Mouse (Mus musculus): ENCODE measurements at regions not wholly inside any gene's neighbourhood (a gene's known extent, or its start where the extent isn't known, plus 50 kb on each side); places are given as distances from the start of the nearest gene placed in this dataset.

DNA sequence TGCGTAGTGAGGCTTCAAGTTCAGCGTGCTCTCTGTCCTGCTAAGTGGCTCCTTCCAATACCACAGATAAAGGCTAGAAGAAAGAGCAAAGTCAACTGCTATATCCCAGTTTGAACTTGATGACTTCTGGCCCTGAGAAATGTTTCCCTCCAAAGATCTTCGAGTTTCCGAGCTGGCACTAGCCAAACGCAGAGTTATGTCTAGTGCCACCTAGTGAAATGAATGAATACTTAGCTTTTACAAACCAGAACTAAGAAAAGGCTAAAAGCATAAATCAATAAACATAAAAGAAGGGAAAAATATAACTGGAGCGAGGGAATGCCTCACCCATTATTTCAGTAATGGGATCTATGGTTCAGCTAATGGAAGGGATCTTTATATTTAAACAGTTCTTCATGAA is 377.7 kb upstream of the Gm26657 start:
- 34% methylated on average over 6 of the region's 6 CpGs for WGBS
- Histone ChIP-seq H3K9ac (no peak overlapping the region), H3K36me3 (ENCODE audit: insufficient read depth) (no peaks in the 10 kb centered on the region), H3K27ac (ENCODE audit: low read depth) (no peak overlapping the region), H3K4me2 (no peak overlapping the region), H3K4me3 (ENCODE audit: low read depth, low read length) (no peak overlapping the region), H3K9me3 (ENCODE audit: low read depth, low read length) (no peaks in the 10 kb centered on the region), H3K27me3 (ENCODE audit: insufficient read depth, low read length) (no peaks in the 10 kb centered on the region), H3K4me1 (ENCODE audit: insufficient read depth) (no peaks in the 10 kb centered on the region)
- ATAC-seq (ENCODE audit: insufficient read depth): no peak
- TF ChIP-seq CTCF (IDR thresholded peaks at IDR 0.05; ENCODE audit: low read depth): peak; percentile 61
- peak; percentile 79 for DNase-seq

GRCm38 (mm10) chr4:56349216-56349615 is 390.7 kb upstream of the Gm26657 start:
- no peaks in the 10 kb centered on the region for H3K36me3 ChIP-seq (ENCODE audit: insufficient read depth)
- H3K27me3 ChIP-seq (ENCODE audit: insufficient read depth, low read length): no peaks in the 10 kb centered on the region
- TF ChIP-seq CTCF (IDR thresholded peaks at IDR 0.05; ENCODE audit: low read depth): no peak
- H3K27ac ChIP-seq (ENCODE audit: low read depth): no peak overlapping the region
- no peak overlapping the region for H3K4me3 ChIP-seq (ENCODE audit: low read depth, low read length)
- H3K9ac ChIP-seq: no peak overlapping the region
- H3K4me2 ChIP-seq: no peak overlapping the region
- H3K9me3 ChIP-seq (ENCODE audit: low read depth, low read length): no peaks in the 10 kb centered on the region
- no peaks in the 10 kb centered on the region for H3K4me1 ChIP-seq (ENCODE audit: insufficient read depth)
- DNase-seq (no peak), ATAC-seq (ENCODE audit: insufficient read depth) (no peak)
- 85% methylated on average over 5 of the region's 5 CpGs for WGBS

GRCm38 (mm10) chr4:56325156-56325555 is 414.7 kb upstream of the Gm26657 start:
- H3K4me2 ChIP-seq: no peak overlapping the region
- no peaks in the 10 kb centered on the region for H3K4me1 ChIP-seq (ENCODE audit: insufficient read depth)
- H3K27me3 ChIP-seq (ENCODE audit: insufficient read depth, low read length): no peaks in the 10 kb centered on the region
- H3K4me3 ChIP-seq (ENCODE audit: low read depth, low read length): no peak overlapping the region
- H3K9me3 ChIP-seq (ENCODE audit: low read depth, low read length): no peaks in the 10 kb centered on the region
- ATAC-seq (ENCODE audit: insufficient read depth) (no peak), DNase-seq (no peak)
- no peak for TF ChIP-seq CTCF (IDR thresholded peaks at IDR 0.05; ENCODE audit: low read depth)
- H3K27ac ChIP-seq (ENCODE audit: low read depth): no peak overlapping the region
- no peaks in the 10 kb centered on the region for H3K36me3 ChIP-seq (ENCODE audit: insufficient read depth)
- WGBS: 77% methylated on average over 5 of the region's 5 CpGs
- H3K9ac ChIP-seq: no peak overlapping the region

DNA sequence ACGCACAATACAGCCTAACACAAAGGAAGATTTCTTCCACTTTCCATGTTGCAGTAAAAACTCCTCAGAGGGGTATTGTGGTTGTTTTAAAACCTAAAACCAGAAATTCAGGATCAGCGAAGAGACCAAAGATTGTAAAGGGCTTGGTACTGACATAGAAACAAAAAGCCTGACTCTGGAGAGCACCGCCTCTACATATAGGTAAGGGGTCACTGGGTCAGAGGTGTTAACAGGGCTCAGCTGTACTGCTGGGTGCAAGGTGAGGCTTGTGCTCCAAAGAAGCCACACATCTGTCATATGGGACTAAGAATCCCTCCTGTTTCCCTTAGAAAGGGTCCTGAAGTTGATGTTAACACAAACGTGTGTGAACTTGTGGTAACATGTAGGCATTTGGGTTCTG is 420.7 kb upstream of the Gm26657 start:
- TF ChIP-seq CTCF (IDR thresholded peaks at IDR 0.05; ENCODE audit: low read depth): no peak
- no peak for DNase-seq
- Histone ChIP-seq H3K36me3 (ENCODE audit: insufficient read depth) (no peaks in the 10 kb centered on the region), H3K27me3 (ENCODE audit: insufficient read depth, low read length) (no peaks in the 10 kb centered on the region), H3K4me3 (ENCODE audit: low read depth, low read length) (no peak overlapping the region), H3K9me3 (ENCODE audit: low read depth, low read length) (no peaks in the 10 kb centered on the region), H3K27ac (ENCODE audit: low read depth) (no peak overlapping the region), H3K4me1 (ENCODE audit: insufficient read depth) (no peaks in the 10 kb centered on the region), H3K4me2 (no peak overlapping the region), H3K9ac (no peak overlapping the region)
- 74% methylated on average over 4 of the region's 4 CpGs for WGBS
- ATAC-seq (ENCODE audit: insufficient read depth): no peak

GRCm38 (mm10) chr4:56305664-56306330 is 434.1 kb upstream of the Gm26657 start:
- DNase-seq (peak; percentile 35), ATAC-seq (ENCODE audit: insufficient read depth) (peak; percentile 69; the same call in 1 of the 2 replicates)
- Histone ChIP-seq H3K4me3 (ENCODE audit: low read depth, low read length) (no peak overlapping the region), H3K4me1 (ENCODE audit: insufficient read depth) (peaks cover 4% of the 10 kb centered on the region; the same call in 1 of the 2 replicates), H3K9ac (no peak overlapping the region), H3K27me3 (ENCODE audit: insufficient read depth, low read length) (no peaks in the 10 kb centered on the region), H3K36me3 (ENCODE audit: insufficient read depth) (no peaks in the 10 kb centered on the region), H3K9me3 (ENCODE audit: low read depth, low read length) (no peaks in the 10 kb centered on the region), H3K27ac (ENCODE audit: low read depth) (no peak overlapping the region), H3K4me2 (no peak overlapping the region)
- 52% methylated on average over 6 of the region's 6 CpGs for WGBS
- TF ChIP-seq CTCF (IDR thresholded peaks at IDR 0.05; ENCODE audit: low read depth): no peak

DNA sequence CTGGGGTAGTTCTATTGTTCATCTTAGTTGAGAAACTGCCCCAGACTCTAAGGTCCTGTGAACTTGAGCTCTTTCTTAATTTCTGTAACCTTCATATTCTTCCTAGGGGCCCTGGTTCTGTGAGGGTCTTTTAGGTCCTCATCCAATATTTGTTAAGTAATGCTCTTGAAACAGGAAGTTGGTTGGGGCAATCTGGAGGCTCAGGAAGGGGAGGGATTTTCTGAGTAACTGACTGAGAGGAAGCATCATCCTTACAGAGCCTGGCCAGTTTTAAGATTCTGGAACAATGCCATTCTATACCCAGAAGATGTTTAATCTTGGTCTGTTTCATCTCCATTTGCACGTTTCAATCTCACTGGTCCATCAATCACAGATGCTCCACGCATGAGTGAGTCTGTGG is 435.6 kb upstream of the Gm26657 start:
- no peak for ATAC-seq (ENCODE audit: insufficient read depth)

DNA sequence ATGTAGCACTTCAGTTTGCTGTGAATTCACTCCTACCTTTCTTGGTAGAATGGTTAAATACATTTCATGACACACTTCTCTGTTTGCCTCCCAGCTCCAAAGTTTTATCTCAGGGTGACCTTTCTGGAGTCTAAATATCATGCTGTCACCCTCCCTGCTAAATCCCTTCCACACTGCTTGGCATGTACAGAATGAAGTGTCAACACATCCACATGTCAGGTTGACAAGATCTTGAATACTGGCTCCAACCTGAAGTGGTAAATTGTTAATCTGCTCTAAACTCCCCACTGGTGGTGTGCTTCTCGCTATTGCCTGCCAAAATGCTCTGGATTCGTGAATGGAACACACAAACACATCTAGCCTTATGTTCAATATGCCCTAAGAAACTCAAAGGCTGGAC is 451.9 kb upstream of the Gm26657 start:
- Histone ChIP-seq H3K27ac (ENCODE audit: low read depth) (no peak overlapping the region), H3K27me3 (ENCODE audit: insufficient read depth, low read length) (no peaks in the 10 kb centered on the region), H3K4me3 (ENCODE audit: low read depth, low read length) (no peak overlapping the region), H3K4me2 (no peak overlapping the region), H3K36me3 (ENCODE audit: insufficient read depth) (no peaks in the 10 kb centered on the region), H3K9ac (no peak overlapping the region), H3K4me1 (ENCODE audit: insufficient read depth) (0 out of 2 replicates have a peak, but pooled peaks cover 3% of the 10 kb centered on the region), H3K9me3 (ENCODE audit: low read depth, low read length) (no peaks in the 10 kb centered on the region)
- ATAC-seq (ENCODE audit: insufficient read depth) (no peak), DNase-seq (no peak)
- TF ChIP-seq CTCF (IDR thresholded peaks at IDR 0.05; ENCODE audit: low read depth): no peak
- 69% methylated on average over 2 of the region's 2 CpGs for WGBS

More for the DNA sequence above, 435.6 kb upstream of the Gm26657 start:
- Histone ChIP-seq H3K9me3 (ENCODE audit: low read depth, low read length) (no peaks in the 10 kb centered on the region), H3K27ac (ENCODE audit: low read depth) (no peak overlapping the region), H3K36me3 (ENCODE audit: insufficient read depth) (no peaks in the 10 kb centered on the region), H3K4me2 (no peak overlapping the region), H3K4me3 (ENCODE audit: low read depth, low read length) (no peak overlapping the region), H3K4me1 (ENCODE audit: insufficient read depth) (peaks cover 4% of the 10 kb centered on the region; the same call in 1 of the 2 replicates), H3K9ac (no peak overlapping the region), H3K27me3 (ENCODE audit: insufficient read depth, low read length) (no peaks in the 10 kb centered on the region)
- no peak for TF ChIP-seq CTCF (IDR thresholded peaks at IDR 0.05; ENCODE audit: low read depth)
- 24% methylated on average over 2 of the region's 2 CpGs for WGBS
- DNase-seq: peak; percentile 39

Data from lung, embryonic 14.5 days (tissue).